ENCODE assay signal across 27 mouse cellular contexts in the genomic region with DNA sequence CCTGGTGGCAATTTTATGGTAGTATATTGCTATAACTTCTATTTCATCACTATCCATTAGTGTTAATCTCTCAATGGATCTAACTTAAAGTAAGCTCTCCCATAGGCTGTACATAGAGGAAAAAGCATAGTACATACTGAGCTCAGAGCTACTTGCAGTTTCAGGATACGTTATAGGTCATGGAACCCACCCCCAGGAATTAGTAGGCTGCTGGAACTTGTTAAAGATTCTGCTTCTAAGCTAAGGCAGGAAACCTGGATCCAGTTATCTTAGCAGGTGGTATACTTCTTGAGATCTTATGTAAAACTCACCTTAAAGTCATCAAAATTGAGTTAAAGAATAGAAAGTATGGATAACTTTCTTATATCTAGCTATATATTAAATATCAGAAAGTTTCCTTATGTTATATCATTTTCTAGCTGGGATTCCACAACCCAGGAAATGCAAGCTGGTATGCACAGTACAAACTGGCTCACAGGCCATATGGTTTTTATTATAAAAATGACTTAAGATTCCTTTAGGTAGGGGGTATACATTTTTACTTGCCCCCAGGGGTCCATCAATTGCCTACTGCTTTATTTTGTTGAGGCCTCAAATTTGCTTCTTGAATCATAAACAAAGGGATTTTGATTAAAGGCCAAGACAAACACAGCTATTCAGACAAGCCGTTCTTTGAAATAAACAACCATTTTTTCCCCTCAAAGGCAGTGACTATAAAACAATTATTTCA. TPM values are rescaled to one million over a fixed set of nuclear protein-coding genes. Genes with fewer than 3 reads are reported as not detected.
DNase-seq lines count a peak whose midpoint lies in the region; ATAC-seq and TF ChIP-seq lines count a peak whose summit lies in the region.
"Had no signal": no experiment of that assay in that cellular context is flagged by ENCODE, and none has a peak within 500 bp of the region (broad histone marks: within the 10 kb centered on the region; RNA-seq: fewer than 3 reads in every experiment).

No protein-coding gene starts in this region.

- no peak overlapping the region for H3K4me2 ChIP-seq in lung, embryonic 14.5 days
- H3K4me2 ChIP-seq in embryonic facial prominence, embryonic 12.5 days (replicated peaks), result no peak overlapping the region
- H3K4me2 ChIP-seq: hindbrain, embryonic 14.5 days; liver, embryonic 13.5 days had no signal

- TF ChIP-seq CTCF in lung, embryonic 14.5 days (IDR thresholded peaks at IDR 0.05; ENCODE audit: low read depth), result no peak

- H3K4me3 ChIP-seq in lung, embryonic 14.5 days (ENCODE audit: low read depth, low read length), result no peak overlapping the region
- H3K4me3 ChIP-seq in embryonic facial prominence, embryonic 12.5 days, result no peak overlapping the region
- H3K4me3 ChIP-seq in limb, embryonic 10.5 days, result no peak overlapping the region
- H3K4me3 ChIP-seq: forebrain, embryonic 10.5 days; heart, embryonic 10.5 days; left cerebral cortex, adult 2 months; liver, embryonic 13.5 days; megakaryocyte, embryonic 14.5 days had no signal

- no peaks in the 10 kb centered on the region for H3K9me3 ChIP-seq in lung, embryonic 14.5 days (ENCODE audit: low read depth, low read length)
- no peaks in the 10 kb centered on the region for H3K9me3 ChIP-seq in embryonic facial prominence, embryonic 12.5 days
- H3K9me3 ChIP-seq in limb, embryonic 10.5 days (replicated peaks), result no peaks in the 10 kb centered on the region
- H3K9me3 ChIP-seq: forebrain, embryonic 10.5 days; heart, embryonic 10.5 days; liver, embryonic 13.5 days; megakaryocyte, embryonic 14.5 days had no signal

- peak; percentile 16 for DNase-seq in lung, embryonic 14.5 days
- no peak for DNase-seq in lung, postnatal 25 days (ENCODE audit: low spot score)
- DNase-seq in limb, embryonic 10.5 days (ENCODE audit: low spot score), result no peak
- no peak for DNase-seq in thymus, postnatal 14 days
- DNase-seq in spleen, adult 12 weeks (ENCODE audit: low spot score), result no peak
- no peak for DNase-seq in urinary bladder, postnatal 36 days (ENCODE audit: low spot score in 2 of 2)
- DNase-seq: adrenal gland, adult 8-10 months; cerebellum, adult 8-10 months; cerebellum, postnatal 36 days; heart, postnatal 4 days; liver, embryonic 13.5 days; lung, adult 2 months; lung, postnatal 36 days; thymus, adult 18-20 months; thymus, postnatal 4 days had no signal

- no peak overlapping the region for H3K27ac ChIP-seq in lung, embryonic 14.5 days (ENCODE audit: low read depth)
- H3K27ac ChIP-seq in embryonic facial prominence, embryonic 12.5 days, result no peak overlapping the region
- H3K27ac ChIP-seq in limb, embryonic 10.5 days, result peak overlapping the region; percentile 76
- H3K27ac ChIP-seq: forebrain, embryonic 10.5 days; heart, embryonic 10.5 days; hindbrain, embryonic 14.5 days; left cerebral cortex, adult 2 months; liver, embryonic 13.5 days had no signal

- WGBS in lung, embryonic 14.5 days, result 47% methylated on average over 2 of the region's 2 CpGs
- WGBS in embryonic facial prominence, embryonic 12.5 days, result 25% methylated on average over 2 of the region's 2 CpGs
- WGBS in limb, embryonic 10.5 days, result 26% methylated on average over 2 of the region's 2 CpGs

- H3K4me1 ChIP-seq in lung, embryonic 14.5 days (ENCODE audit: insufficient read depth), result no peaks in the 10 kb centered on the region
- peaks cover 15% of the 10 kb centered on the region; the same call in 1 of the 2 replicates for H3K4me1 ChIP-seq in embryonic facial prominence, embryonic 12.5 days
- H3K4me1 ChIP-seq in limb, embryonic 10.5 days, result peaks cover 39% of the 10 kb centered on the region
- H3K4me1 ChIP-seq: heart, embryonic 10.5 days; liver, embryonic 13.5 days had no signal

- no peaks in the 10 kb centered on the region for H3K27me3 ChIP-seq in lung, embryonic 14.5 days (ENCODE audit: insufficient read depth, low read length)
- no peaks in the 10 kb centered on the region for H3K27me3 ChIP-seq in embryonic facial prominence, embryonic 12.5 days
- H3K27me3 ChIP-seq in limb, embryonic 10.5 days (ENCODE audit: low read depth, poor library complexity, severe bottlenecking), result no peaks in the 10 kb centered on the region
- H3K27me3 ChIP-seq: liver, embryonic 13.5 days; megakaryocyte, embryonic 14.5 days had no signal

- no peak for ATAC-seq in lung, embryonic 14.5 days (ENCODE audit: insufficient read depth)
- ATAC-seq in embryonic facial prominence, embryonic 12.5 days (ENCODE audit: insufficient number of reproducible peaks, insufficient read depth, low FRiP score, low TSS enrichment), result peak; percentile 60; the same call in 1 of the 2 replicates
- ATAC-seq: activated CD4-positive, CD25-positive, alpha-beta regulatory T cell, adult 4 months; intestine, embryonic 16.5 days had no signal

- no peaks in the 10 kb centered on the region for H3K36me3 ChIP-seq in lung, embryonic 14.5 days (ENCODE audit: insufficient read depth)
- H3K36me3 ChIP-seq in embryonic facial prominence, embryonic 12.5 days, result no peaks in the 10 kb centered on the region
- H3K36me3 ChIP-seq in limb, embryonic 10.5 days, result no peaks in the 10 kb centered on the region
- H3K36me3 ChIP-seq: forebrain, embryonic 10.5 days; heart, embryonic 10.5 days; liver, embryonic 13.5 days had no signal

- no peak overlapping the region for H3K9ac ChIP-seq in lung, embryonic 14.5 days
- H3K9ac ChIP-seq in embryonic facial prominence, embryonic 12.5 days, result no peak overlapping the region
- H3K9ac ChIP-seq: hindbrain, embryonic 14.5 days; liver, embryonic 13.5 days had no signal

RNA-seq across cellular contexts. Expression of gene Cyfip2, which starts 37.2 kb away (rescaled TPM):
- 5.9 and 6.1 TPM in 2 replicates for polyA plus RNA-seq in lung, embryonic 14.5 days (2014; fragmentation: Nextera tagmentation; extraction: Ambion mirVana)
- 16.0 and 19.2 TPM in 2 replicates for polyA plus RNA-seq in embryonic facial prominence, embryonic 12.5 days (2016; fragmentation: Nextera tagmentation; extraction: Ambion mirVana)
- polyA plus RNA-seq in limb, embryonic 10.5 days (2016; fragmentation: Nextera tagmentation; extraction: Ambion mirVana), result 9.7 and 14.7 TPM in 2 replicates

RNA-seq across cellular contexts. Expression of gene Itk, which starts 39.5 kb away (rescaled TPM):
- 0.08 TPM in 1 of 2 replicates, not detected in the other for polyA plus RNA-seq in lung, embryonic 14.5 days (2014; fragmentation: Nextera tagmentation; extraction: Ambion mirVana)
- 0.14 TPM in 1 of 2 replicates, not detected in the other for polyA plus RNA-seq in embryonic facial prominence, embryonic 12.5 days (2016; fragmentation: Nextera tagmentation; extraction: Ambion mirVana)
- not detected in 2 replicates for polyA plus RNA-seq in limb, embryonic 10.5 days (2016; fragmentation: Nextera tagmentation; extraction: Ambion mirVana)
- polyA plus RNA-seq: forebrain, embryonic 10.5 days; neural tube, embryonic 14.5 days had no signal

RNA-seq across cellular contexts. Expression of gene Fam71b, which starts 46.5 kb away (rescaled TPM):
- not detected in 2 replicates for polyA plus RNA-seq in lung, embryonic 14.5 days (2014; fragmentation: Nextera tagmentation; extraction: Ambion mirVana)
- not detected in 2 replicates for polyA plus RNA-seq in embryonic facial prominence, embryonic 12.5 days (2016; fragmentation: Nextera tagmentation; extraction: Ambion mirVana)
- polyA plus RNA-seq in limb, embryonic 10.5 days (2016; fragmentation: Nextera tagmentation; extraction: Ambion mirVana), result not detected in 2 replicates
- polyA plus RNA-seq: activated CD4-positive, CD25-positive, alpha-beta regulatory T cell, adult 4 months; forebrain, embryonic 10.5 days; heart, embryonic 10.5 days; hindbrain, embryonic 14.5 days; intestine, embryonic 16.5 days; kidney, embryonic 14.5 days; liver, embryonic 13.5 days; midbrain, postnatal 0 days; neural tube, embryonic 14.5 days; stomach, embryonic 16.5 days had no signal
